Mouse (Mus musculus) lung, postnatal 36 days (tissue): ENCODE data around the gene Snx25.
A peak's percentile ranks its signal among the peaks of the same experiment; 100 is the strongest.

Experiments used
- DNase-seq: peaks from one replicate; pipeline ENCODE4 v3.0.0; 2022; ENCODE audit warnings: mixed read lengths

The Snx25 gene

DNA sequence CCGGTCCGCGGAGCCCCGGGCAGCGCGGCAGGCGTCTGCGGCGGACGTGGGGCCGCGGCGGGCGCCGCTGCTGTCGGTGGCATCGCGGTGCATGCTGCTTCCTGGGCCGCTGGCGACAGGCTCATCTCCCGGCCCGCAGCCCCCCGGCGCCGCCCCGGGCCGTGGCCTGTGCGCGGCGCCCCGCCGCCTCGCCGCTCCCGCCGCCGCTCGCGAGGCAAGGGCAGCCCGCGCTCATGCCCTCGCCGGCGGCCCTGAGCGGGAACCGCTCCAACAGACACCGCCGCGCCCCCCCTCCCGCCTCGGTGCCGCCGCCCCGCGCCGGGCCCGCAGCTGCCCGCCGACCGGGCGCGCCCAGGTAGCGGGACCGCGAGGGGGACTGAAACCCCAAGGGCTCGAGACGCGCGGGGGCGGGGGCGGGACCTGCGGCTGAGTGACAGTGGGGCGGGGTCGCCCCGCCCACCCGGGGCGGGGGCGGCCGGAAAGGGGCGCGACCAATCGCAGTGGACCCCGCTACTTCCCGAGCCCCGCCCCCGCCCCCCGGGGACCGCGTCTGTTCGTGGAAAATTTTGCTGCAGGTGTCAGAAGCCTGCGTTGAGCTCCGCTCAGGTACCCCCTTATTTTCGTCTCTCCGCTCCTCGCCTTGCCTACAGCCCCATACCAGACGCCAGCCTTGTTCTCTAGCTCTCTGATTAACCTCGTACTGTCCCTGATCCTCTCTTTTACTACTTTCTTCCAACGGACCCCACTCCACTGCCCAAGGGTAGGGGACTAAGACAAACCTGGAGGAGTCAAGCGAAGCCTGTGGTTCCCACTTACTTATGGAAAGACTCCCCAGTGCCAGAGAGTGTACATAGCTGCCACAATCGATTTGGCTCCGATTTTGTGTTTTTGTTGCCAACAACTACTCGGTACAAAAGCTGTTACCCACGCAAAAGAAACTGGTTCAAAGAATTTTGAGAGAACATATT is at the start of gene Snx25:
Gene Snx25 (minus strand): TSS at position 96 of the 968 bp plus-strand sequence.
- DNase-seq: peak; percentile 93

DNA sequence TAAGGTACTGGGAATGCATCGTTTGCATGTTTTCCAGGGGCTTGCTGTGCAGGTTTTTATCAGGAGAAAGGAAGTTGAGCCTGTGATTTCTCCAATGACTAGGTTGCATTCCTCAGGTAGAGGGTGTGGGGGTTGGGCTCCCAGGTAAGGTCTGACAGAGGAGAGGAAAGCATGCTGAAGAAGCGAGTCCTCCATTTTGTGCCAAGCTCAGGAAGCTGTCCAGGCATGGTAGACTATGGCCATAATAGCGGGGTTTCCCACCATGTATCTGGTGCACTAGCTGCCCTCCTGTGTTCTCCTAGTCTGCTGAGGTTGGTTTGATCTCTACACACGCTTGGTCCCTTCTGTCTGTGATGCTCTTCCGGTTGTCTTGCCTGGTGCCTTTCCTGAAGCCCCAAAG is 45.7 kb upstream of the Snx25 start:
- DNase-seq: no peak

DNA sequence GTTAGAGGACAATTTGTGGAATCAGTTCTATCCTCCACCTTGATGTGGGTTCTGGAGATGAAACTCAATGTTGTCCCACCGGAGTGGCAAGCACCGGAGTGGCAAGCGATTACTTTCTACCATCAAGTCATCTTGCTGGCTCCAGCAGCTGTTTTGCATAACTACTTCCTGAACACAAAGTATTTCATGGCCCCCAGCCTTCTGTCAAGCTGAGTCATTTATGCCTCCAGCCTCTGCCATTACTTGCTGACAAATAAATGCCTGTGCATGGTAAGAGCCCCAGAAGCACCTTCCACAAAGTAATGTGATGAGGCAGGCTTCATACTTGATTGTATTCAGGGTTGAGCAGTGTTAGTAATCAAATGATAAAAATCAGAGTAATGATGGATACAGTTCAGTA is 44.9 kb upstream of the Snx25 start:
- DNase-seq: no peak

DNA sequence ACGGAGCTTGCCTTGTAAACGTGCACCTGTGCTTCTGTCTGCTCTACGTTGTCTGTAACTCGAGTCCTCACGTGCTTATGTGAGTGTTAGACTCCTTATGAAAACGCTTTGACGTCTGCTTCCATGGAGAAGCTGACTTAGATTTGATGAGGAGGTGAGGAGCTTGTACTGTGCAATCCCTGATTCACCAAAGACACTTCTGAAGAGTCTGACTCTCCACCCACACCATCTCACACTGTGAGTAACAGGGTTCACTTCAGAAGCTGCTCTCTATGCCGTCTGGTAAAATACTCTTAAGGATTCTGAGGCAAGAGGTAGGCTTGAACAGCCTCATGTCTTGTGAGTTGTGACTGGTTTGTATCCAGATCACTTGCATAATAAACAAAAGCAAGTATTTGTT is 41.1 kb upstream of the Snx25 start:
- no peak for DNase-seq

DNA sequence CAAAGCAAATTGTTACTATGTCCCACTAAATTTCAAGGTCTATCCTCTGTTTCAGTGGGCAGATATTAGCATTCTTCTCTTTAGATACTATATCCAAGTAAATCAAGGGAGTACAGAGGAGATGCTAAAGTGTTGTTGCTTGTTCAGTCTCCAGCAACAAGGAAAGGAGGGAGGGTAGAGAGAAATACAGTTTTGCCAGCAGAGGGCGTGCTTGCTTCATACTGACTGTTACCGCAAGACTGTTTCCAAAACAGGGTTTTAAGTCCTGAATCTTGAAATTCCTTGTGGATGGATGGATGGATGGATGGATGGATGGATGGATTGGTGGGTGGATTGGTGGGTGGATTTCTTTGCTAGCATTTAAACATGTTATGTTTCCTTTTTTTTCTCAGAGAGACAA is 33.4 kb upstream of the Snx25 start:
- DNase-seq: peak; percentile 73

DNA sequence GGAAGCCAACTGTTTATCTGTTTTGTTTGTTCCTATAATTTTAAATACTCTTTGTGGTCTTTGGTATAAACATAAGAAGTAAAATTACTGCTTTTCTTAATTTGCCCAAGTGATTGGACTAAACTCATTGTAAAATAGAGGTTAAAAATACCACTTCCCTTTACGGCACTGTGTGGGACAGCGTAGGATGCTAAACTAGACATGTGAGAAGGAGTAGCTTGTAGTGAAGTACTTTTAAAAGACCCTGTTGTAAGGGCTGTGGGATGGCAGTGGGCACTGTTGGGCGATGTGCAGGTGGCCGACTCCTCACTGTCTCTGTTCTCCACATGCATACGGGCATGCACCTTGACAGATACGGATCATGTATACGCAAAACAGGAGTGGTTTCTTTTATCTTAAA is 28.2 kb upstream of the Snx25 start:
- no peak for DNase-seq

DNA sequence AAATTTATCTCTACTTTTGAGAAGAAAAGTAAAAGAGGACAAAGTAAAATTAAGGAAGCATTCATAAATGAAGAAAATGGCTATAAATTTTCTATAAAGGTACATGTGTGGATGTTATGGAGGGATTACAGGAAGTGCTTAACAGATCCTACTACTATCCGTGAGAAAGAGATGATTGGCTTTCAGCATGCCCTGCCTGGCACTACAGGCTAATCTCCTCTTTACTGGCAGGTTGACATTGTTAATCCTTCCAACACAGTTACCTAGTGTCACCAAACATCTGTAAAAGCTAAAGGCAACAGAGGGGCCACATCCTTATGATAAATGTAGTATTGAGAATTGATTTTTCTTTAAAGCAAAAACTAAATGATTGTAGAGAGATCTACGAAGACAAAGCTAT is 21.7 kb upstream of the Snx25 start:
- no peak for DNase-seq

DNA sequence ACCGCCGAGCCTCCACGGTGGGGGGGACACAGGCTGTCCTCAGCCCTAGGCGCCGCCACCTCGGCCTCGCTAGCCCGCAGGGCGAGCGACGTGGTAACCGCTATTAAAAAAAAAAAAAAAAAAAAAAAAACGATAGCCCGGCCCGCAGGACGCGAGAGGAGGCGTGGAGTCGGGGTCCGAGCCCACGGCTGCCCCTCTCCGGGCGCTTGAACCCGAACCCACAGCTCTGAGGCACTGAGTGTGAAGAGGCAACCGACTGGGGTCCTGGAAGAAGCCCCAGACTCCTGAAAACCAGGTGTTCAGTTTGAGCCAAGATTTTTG is 11.9 kb upstream of the Snx25 start:
- no peak for DNase-seq

DNA sequence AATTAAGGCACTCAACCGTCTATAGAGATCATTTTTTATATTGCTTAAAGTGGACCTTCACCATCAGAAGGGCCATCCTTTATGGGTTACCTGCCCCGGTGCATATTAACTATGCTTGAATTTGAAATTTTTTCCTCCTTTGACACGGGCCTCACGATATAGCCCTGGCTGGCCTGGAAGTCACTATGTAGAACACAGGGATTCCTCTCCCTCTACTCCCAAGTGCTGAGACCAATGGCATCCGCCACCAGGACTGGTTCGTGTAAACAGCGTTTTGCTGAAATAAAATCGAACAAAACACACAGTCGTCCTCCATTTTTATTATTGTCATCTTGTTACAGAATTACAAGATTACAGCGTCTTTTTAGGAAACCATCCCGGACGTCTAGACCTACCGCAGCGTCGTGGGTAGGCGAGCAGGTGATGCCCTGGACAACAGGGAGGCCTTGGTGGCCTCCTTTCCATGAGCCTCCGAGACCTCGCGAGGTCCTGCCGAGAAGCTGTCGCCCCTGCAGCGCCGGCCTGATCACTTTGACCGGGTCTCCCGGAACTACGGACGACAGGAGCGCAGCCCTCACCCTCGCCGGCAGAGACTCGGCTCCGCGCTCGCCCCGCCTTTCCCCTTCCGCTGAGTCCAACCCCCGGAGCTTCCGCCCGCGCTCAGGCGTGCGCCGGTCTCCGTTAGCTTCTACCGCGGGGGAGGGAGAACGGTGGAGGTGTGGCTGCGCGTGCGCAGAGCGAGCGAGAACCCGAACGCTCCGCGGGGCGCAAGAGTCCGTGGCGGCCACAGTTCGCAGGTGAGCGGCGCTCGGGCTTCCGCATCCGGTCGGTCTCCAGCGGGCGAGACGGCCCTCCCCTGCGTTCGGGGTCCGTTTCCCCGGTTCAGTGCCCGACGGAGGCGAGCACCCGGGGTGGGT is 11.3 kb upstream of the Snx25 start:
- DNase-seq: peak; percentile 96

DNA sequence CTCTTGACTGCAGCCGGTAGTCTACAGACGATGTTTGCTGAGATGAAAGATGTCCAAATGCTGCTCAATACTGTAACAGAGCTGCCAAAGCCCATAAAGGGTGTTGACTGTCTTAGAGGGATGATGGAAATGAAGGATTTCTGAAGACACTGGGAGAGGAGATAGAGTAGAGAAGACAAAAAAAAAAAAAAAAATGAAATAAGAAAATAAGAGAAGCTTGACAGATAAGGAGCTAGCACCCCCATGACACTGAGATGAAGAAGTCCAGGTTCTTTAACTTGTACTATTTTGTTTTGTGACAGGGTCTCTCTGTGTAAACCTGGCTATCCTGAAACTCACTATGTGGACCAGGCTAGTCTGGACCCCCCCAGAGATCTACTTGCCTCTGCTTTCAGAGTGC is 1.1 kb upstream of the Snx25 start:
- no peak for DNase-seq

DNA sequence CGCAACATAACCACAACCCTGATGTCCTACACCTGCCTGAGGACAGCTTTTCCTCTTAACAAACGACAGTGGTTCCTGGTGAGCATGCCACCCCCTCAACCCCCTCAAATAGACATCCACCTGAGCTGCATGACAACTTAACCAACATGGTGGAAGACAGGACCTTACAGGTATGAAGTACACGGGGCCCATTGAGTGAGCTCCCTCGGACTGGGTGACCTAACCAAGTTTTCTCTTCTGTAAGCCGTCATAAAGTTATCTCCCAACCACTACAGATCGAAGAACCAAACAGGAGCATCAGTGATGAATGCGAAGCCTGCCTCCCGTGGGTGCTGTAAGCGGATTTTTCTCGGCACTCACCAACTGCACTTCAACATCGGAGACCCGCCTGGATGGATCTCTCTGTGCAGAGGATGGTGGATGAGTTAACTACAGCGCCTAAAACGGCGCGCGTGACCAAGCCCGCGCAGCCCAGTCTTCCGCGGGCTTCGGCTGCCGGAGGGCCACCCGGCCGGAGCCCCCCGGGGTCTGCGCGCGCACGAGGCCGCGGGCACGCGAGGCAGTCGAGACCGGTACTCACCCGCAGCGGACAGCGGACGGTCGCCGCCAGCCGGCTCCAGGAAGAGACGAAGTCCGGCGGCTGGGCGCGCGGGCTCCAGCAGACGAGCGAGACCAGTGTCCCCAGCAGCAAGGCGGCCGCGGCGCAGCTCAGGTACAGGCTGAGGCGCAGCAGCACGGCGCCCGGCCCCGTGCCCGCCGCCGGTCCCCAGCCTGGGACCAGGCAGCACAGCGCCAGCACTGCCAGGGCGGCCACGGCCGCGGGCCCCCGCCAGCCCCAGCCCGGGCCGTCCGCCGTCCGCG is 527 bp downstream of the Snx25 start, which contains the start of gene Cfap97:
Gene Cfap97 (plus strand): TSS at position 570 of the 861 bp plus-strand sequence.
- peak; percentile 38 for DNase-seq

DNA sequence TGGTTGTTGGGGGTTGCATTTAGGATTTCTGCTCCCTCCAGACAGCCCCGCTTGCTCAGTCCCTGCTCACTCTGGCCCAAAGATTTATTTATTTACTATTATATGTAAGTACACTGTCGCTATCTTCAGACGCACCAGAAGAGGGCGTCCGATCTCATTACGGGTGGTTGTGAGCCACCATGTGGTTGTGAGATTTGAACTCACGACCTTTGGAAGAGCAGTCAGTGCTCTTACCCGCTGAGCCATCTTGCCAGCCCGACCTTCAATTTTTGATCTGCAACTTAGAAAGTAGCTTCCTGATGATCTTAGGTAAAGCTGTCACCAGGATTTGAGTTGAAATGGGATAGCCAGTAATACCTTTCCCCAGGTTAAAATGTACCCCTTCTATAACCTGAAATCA is 2.2 kb downstream of the Snx25 start:
- peak; percentile 47 for DNase-seq

DNA sequence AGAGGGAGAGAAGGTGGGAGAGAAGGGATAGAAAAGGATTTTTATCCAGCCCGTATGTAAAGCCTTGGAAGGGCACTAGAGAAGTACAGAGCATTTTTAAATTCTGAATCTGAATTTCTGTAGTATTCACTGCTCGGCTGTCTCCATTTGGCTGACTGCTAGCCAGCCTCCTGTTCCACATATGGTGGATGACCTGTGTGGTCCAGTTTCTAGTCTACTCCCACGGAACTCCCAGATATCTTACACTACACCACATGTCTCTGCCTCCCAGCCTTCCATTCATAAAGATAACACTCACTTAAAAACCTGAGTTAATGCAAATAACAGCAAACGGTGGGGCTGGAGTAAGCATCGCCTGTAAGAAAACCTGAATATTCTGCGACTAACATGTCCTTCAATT is 2.7 kb downstream of the Snx25 start:
- no peak for DNase-seq

DNA sequence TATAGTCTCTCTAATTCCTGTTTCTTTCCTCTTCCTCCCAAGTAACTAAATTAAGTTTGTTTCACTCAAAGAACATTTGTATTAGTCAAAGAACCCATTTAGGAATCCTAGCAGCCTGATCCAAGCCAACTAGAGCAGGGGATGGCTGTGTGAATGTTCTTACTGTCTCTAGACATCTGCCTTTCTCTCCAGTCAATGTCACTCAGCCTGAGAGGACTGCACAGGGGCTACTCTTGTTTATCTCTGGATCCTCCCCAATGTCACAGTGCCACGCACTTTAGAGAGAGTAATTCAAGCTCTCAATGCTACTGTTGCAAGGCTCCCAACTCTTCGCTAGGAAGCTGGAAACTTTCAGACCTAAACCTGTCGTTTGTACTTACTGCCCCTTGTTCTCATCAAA is 5.8 kb downstream of the Snx25 start:
- DNase-seq: no peak

DNA sequence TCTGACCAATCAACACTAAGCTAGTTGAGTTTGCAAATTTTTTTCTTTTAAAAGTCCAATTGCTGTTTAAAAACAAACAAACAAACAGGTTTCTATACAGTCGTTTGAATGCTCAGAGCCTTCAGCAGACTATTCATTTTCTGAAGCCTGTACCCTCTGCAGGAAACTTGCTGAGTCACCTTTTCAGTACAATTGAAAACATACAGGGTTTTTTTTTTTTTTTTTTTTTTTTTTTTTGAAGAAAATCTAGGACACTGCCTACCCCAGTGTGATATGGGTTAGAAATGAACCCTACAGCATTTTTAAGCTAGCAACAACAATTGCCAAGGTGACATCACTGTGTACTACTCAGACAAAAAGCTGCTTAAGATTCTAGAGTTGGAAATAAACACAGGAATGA is 8.0 kb downstream of the Snx25 start:
- no peak for DNase-seq

DNA sequence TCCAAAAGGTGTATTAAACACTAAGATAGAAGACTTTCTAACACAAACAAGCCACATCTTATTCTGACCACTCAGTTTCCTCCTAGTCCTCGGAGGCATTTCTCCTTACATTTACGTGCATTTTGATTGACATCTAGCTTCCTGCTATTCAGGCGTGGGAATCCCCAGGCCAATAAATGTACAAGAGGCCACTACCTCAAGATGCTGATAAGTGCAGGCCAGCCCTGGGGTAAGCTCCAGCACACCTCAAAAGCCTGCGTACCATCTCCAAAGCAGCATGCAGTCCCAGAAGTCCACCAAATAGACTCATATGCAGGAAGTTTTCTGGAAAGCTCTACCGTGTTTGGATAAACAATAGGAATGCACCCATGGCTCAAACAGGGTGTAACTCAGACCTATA is 8.5 kb downstream of the Snx25 start:
- no peak for DNase-seq

DNA sequence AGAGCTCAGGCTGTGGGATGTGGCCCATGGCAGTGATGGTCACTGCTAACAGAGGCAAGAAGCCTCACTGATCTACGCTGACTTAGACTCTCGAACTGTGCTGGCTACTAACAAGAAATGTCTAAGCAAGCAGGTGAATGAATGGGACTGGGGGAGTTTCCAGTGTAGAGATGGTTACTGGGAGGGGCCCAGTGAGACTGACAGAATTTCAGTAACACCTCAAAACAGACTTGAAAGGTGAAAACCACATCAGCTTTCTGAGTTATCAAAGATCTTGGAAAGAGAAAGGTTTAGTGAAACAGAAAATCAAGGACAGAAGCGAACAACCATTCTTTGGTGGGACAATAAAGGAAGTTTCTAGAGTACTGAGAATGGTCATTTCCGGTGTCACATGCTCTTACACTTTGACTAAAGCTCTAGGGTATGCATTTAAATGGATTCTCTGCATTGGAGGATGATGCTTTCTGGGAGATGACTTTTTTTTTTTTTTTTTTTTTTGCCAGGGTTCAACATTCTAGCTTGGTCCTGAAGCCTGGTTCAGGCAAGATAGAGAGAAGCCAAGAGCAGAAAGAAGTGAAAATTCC is 9.4 kb downstream of the Snx25 start:
- DNase-seq: no peak

DNA sequence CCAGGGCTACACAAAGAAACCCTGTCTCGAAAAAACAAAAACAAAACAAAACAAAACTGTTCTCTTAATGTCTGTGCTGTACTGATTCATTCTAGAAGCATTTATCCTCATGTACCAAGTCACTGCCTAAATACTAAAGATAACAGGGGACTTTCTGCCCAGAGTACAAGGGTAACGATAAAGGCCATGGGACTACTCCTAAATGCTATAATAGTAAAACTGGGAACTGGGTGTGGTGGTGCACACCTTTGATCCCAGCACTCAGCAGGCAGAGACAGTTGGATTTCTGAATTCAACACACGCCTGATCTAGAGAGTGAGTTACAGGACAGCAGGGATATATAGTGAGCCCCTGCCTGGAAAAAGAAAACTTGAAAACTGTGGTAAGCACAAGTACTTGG is 10.3 kb downstream of the Snx25 start:
- DNase-seq: no peak

DNA sequence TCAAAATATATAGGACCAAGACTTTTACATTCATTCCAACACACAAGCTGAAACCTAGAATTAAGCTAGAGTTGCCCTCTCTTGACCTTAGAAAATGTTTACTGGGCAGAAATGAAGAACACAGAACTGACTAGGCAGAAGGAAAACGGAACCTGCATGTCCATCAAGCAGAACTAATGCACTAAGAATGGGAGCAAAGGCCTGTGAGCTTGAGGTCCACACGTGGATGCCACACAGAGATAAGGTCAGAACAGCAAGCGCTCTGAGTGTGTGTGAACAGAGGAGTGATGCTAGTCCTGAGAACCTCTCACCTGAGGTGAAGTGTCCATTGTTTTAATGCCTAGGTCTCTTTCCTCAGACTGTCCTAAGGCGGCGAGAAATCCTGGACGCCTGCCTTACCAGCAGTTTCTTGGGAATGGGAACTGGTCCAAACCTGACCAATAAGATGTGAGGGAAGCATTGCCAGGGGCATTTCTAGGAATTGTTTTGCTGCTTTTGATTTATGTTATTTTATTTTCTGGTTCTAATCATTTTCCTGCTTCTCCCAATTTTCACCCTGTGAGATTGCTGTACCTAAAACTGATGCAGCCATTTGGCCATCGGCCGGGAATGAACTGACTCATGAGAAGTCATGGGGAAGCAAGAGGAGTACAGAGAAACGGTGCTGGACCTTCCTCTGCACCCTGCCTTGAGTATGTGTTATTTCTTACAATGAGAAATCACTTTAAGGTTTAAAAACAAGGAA is 11.4 kb downstream of the Snx25 start:
- DNase-seq: no peak

DNA sequence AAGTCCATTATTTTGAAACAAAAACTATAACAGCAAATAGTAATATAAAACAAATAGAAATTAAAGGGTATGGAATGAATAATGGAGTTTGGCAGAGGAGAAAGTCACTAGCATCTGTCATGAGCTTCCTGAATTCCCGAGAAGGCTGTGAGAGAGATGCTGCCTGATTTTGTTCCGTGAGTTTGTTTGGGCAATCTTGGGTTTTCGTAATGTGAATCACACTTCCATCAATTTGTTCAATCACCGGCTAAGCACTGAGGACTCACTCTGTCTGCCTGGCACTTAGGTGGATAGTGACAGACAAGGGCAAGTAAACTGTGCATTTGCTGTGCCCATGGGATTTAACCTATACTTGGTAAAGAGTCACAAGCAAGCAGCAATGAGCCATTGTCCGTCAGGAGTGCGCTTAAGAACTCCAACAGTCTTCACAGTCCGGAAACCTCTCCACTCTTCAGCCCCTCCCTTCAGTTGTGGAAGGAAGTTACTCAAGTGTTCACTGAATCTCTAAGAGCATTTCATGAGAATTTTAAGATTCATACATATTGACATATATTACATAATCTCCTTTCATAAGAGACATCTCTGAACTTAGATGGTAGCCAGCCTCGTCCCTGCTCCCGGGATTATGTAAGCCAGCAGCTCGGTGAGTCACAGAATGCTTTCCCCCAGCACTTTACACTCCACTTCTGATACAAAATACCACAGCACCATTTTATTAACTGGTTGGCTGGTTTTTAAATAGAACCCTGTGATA is 13.9 kb downstream of the Snx25 start:
- peak; percentile 67 for DNase-seq

DNA sequence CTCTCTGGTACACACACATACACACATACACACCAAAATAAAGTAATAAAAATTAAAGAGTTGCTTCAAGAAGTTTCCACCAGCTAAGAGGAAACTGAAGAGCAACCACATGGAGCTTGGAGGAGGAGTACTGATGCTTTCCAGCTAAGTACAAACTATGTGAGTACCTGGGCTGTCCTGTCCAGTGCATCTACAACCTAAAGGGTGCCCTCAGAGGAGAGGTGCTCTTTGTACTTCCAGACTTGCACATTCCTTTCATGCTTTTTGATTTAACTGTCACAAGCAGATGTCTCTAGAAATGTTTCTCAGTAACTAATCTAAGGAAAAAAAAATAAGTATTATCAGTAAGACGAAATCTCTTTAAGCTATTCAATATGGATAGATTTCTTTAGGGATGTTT is 14.6 kb downstream of the Snx25 start:
- no peak for DNase-seq
